Mouse (Mus musculus): ENCODE data around the gene Gm28048. TPM values are rescaled to one million over a fixed set of nuclear protein-coding genes. Genes with fewer than 3 reads are reported as not detected.

The Gm28048 gene
- total RNA-seq, 2 experiments from 2014 or later: 9.3 to 11.1 TPM

- no peak for DNase-seq (ENCODE audit: low spot score in 2 of 2)
- no peak overlapping the region for H3K27ac ChIP-seq
- TF ChIP-seq CTCF (conservative IDR thresholded peaks at IDR 0.05): peak; percentile 80
- no peak overlapping the region for H3K4me3 ChIP-seq
Measured at GRCm38 (mm10) chr11:22957791-22958374, 24.0 kb downstream of the Gm28048 start.

- Histone ChIP-seq H3K27ac (no peak overlapping the region), H3K4me3 (no peak overlapping the region)
- TF ChIP-seq CTCF (conservative IDR thresholded peaks at IDR 0.05): peak; percentile 76
- peak in 1 of 2 experiments; percentile 46 for DNase-seq (ENCODE audit: low spot score in 2 of 2)
Measured at GRCm38 (mm10) chr11:22956830-22957229, 25.1 kb downstream of the Gm28048 start.

GRCm38 (mm10) chr11:22956346-22956745, 25.5 kb downstream of the Gm28048 start:
- no peak for TF ChIP-seq CTCF (conservative IDR thresholded peaks at IDR 0.05)
- no peak overlapping the region for H3K27ac ChIP-seq
- no peak overlapping the region for H3K4me3 ChIP-seq
- no peak for DNase-seq (ENCODE audit: low spot score in 2 of 2)

GRCm38 (mm10) chr11:22952668-22953067, 29.2 kb downstream of the Gm28048 start:
- no peak for TF ChIP-seq CTCF (conservative IDR thresholded peaks at IDR 0.05)
- DNase-seq (ENCODE audit: low spot score in 2 of 2): no peak
- Histone ChIP-seq H3K4me3 (no peak overlapping the region), H3K27ac (no peak overlapping the region)

- TF ChIP-seq CTCF (conservative IDR thresholded peaks at IDR 0.05): peak; percentile 41
- Histone ChIP-seq H3K27ac (no peak overlapping the region), H3K4me3 (no peak overlapping the region)
- DNase-seq (ENCODE audit: low spot score in 2 of 2): no peak
Measured at GRCm38 (mm10) chr11:22950131-22950530, 31.8 kb downstream of the Gm28048 start.

- no peak for TF ChIP-seq CTCF (conservative IDR thresholded peaks at IDR 0.05)
- no peak overlapping the region for H3K27ac ChIP-seq
- no peak for DNase-seq (ENCODE audit: low spot score in 2 of 2)
- H3K4me3 ChIP-seq: no peak overlapping the region
Measured at GRCm38 (mm10) chr11:22949101-22949500, 32.8 kb downstream of the Gm28048 start.

- H3K27ac ChIP-seq: no peak overlapping the region
- no peak for DNase-seq (ENCODE audit: low spot score in 2 of 2)
- no peak for TF ChIP-seq CTCF (conservative IDR thresholded peaks at IDR 0.05)
- no peak overlapping the region for H3K4me3 ChIP-seq
Measured at GRCm38 (mm10) chr11:22938983-22939382, 42.9 kb downstream of the Gm28048 start.

GRCm38 (mm10) chr11:22937716-22938316, 44.1 kb downstream of the Gm28048 start:
- no peak overlapping the region for H3K4me3 ChIP-seq
- no peak for DNase-seq (ENCODE audit: low spot score in 2 of 2)
- no peak for TF ChIP-seq CTCF (conservative IDR thresholded peaks at IDR 0.05)
- peak overlapping the region; percentile 3; the same call in 1 of the 2 replicates for H3K27ac ChIP-seq

GRCm38 (mm10) chr11:22936446-22937125, 45.3 kb downstream of the Gm28048 start:
- DNase-seq (ENCODE audit: low spot score in 2 of 2): peak in 1 of 2 experiments; percentile 16
- peak overlapping the region; percentile 43; the same call in 1 of the 2 replicates for H3K27ac ChIP-seq
- H3K4me3 ChIP-seq: no peak overlapping the region
- no peak for TF ChIP-seq CTCF (conservative IDR thresholded peaks at IDR 0.05)

GRCm38 (mm10) chr11:22932167-22932566, 49.7 kb downstream of the Gm28048 start:
- TF ChIP-seq CTCF (conservative IDR thresholded peaks at IDR 0.05): no peak
- no peak overlapping the region for H3K4me3 ChIP-seq
- DNase-seq (ENCODE audit: low spot score in 2 of 2): no peak
- no peak overlapping the region for H3K27ac ChIP-seq

- DNase-seq (ENCODE audit: low spot score in 2 of 2): no peak
- H3K4me3 ChIP-seq: no peak overlapping the region
- no peak overlapping the region for H3K27ac ChIP-seq
- TF ChIP-seq CTCF (conservative IDR thresholded peaks at IDR 0.05): no peak
Measured at GRCm38 (mm10) chr11:22931320-22931905, 50.5 kb downstream of the Gm28048 start.

- Histone ChIP-seq H3K27ac (no peak overlapping the region), H3K4me3 (no peak overlapping the region)
- no peak for TF ChIP-seq CTCF (conservative IDR thresholded peaks at IDR 0.05)
- DNase-seq (ENCODE audit: low spot score in 2 of 2): no peak
Measured at GRCm38 (mm10) chr11:22930129-22930528, 51.8 kb downstream of the Gm28048 start.

GRCm38 (mm10) chr11:22928586-22929169, 53.2 kb downstream of the Gm28048 start:
- TF ChIP-seq CTCF (conservative IDR thresholded peaks at IDR 0.05): no peak
- no peak overlapping the region for H3K4me3 ChIP-seq
- DNase-seq (ENCODE audit: low spot score in 2 of 2): no peak
- H3K27ac ChIP-seq: no peak overlapping the region
